Mouse (Mus musculus): ENCODE measurements around the gene Erbb4. TPM values are rescaled to one million over a fixed set of nuclear protein-coding genes. Genes with fewer than 3 reads are reported as not detected.

Gene Erbb4
- total RNA-seq (2014; rRNA removed) (46.4 and 52.8 TPM in 2 replicates), polyA plus RNA-seq (2015; fragmentation: Nextera tagmentation; extraction: Ambion mirVana) (13.3 and 13.9 TPM in 2 replicates)

DNA sequence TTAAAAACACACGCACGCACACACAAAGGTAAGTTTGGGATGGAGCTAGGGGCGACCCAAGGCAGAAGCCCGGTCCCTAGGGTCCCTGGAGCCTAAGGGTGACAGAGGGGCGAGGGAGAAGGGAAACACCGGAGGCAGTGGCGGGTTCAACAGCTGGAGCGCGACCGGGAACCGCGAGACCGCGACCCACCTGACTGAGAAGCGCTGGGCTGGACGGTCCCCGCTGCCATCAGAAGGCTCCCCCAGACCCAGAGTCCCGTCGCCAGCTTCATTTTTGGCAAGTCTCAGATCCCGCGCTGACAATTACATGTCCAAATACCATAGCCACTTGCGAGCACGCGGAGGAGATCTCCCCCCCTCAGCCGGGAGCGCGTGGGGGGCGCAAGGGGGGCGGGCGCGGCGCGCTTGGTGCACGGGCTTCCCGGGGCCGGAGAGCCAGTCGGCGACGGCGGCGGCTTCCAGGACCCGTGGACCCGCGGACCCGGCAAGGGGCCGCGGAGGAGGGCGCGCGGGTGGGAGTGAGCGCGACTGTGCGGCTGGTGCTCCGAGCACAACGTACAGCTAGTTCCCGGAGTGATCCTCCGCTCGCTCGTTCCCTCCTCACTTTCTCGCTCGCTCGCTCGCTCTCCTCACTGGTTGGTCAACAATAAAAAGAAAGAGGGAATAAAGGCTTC is at the start of gene Erbb4:
Erbb4 (minus strand) TSS at position 575 of the 674 bp plus-strand sequence.
- Histone ChIP-seq H3K9me3 (ENCODE audit: low read length) (no peaks in the 10 kb centered on the region), H3K4me3 (ENCODE audit: low read length) (peak within 1 kb of the TSS; percentile 69), H3K27me3 (ENCODE audit: insufficient read depth, low read length) (no peaks in the 10 kb centered on the region), H3K36me3 (ENCODE audit: insufficient read depth, low read length) (no peaks in the 10 kb centered on the region), H3K27ac (peak within 1 kb of the TSS; percentile 81), H3K4me1 (ENCODE audit: insufficient read depth, low read length) (no peaks in the 10 kb centered on the region), H3K9ac (replicated peaks; ENCODE audit: low read length) (peak within 1 kb of the TSS; percentile 67), H3K4me2 (ENCODE audit: low read depth, low read length) (peak within 1 kb of the TSS; percentile 90)
- no peak for TF ChIP-seq CTCF (IDR thresholded peaks at IDR 0.05; ENCODE audit: low read depth)
- ATAC-seq (peak; percentile 45), DNase-seq (ENCODE audit: low spot score) (peak; percentile 56)
- WGBS: under 1% methylated on average over 63 of the region's 63 CpGs

DNA sequence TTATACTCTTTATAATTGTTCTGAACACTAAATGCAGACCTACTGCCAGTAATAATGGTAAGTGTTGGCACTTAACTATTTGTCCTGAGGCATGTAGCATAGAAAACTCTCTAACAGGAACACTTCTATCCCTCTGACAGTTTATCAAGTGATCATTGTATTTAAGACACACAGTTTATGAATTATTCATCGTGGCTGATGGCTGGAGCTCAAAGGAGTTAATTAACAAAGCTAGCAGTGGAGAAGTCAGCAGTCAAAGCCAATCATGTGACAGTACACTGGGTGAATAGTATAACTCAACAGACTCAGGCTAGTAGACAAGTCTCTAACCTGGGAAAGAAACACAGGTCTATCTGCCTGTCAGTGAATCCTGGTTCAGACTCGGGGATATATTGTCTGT is 49.5 kb upstream of the Erbb4 start:
- WGBS: 20% methylated on average over 2 of the region's 2 CpGs
- no peaks in the 10 kb centered on the region for H3K27me3 ChIP-seq (ENCODE audit: insufficient read depth, low read length)
- H3K4me3 ChIP-seq (ENCODE audit: low read length): no peak overlapping the region
- no peaks in the 10 kb centered on the region for H3K9me3 ChIP-seq (ENCODE audit: low read length)
- DNase-seq (ENCODE audit: low spot score) (peak; percentile 46), ATAC-seq (peak; percentile 87)
- TF ChIP-seq CTCF (IDR thresholded peaks at IDR 0.05; ENCODE audit: low read depth): no peak
- H3K36me3 ChIP-seq (ENCODE audit: insufficient read depth, low read length): no peaks in the 10 kb centered on the region
- H3K9ac ChIP-seq (replicated peaks; ENCODE audit: low read length): no peak overlapping the region
- no peaks in the 10 kb centered on the region for H3K4me1 ChIP-seq (ENCODE audit: insufficient read depth, low read length)
- H3K4me2 ChIP-seq (ENCODE audit: low read depth, low read length): no peak overlapping the region
- no peak overlapping the region for H3K27ac ChIP-seq

DNA sequence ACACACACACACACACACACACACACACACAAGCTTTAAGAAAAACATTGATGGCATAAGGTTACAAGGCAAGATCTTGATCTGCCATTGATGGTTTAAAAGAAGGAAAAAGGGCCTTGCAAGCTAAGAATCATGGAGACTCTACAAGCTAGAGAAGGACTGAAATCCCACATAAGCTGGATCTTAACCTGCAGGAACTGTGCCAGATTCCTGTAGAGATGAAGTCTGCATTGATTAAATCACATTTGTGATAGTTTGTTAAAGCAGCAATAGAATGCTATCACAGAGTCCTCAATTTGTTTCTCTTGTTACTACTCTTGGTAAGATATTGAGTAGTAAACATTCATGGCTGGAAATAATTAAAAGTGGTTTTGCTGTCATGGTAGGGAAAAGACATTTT is 33.5 kb upstream of the Erbb4 start:
- Histone ChIP-seq H3K27me3 (ENCODE audit: insufficient read depth, low read length) (no peaks in the 10 kb centered on the region), H3K9me3 (ENCODE audit: low read length) (no peaks in the 10 kb centered on the region), H3K36me3 (ENCODE audit: insufficient read depth, low read length) (no peaks in the 10 kb centered on the region), H3K4me2 (ENCODE audit: low read depth, low read length) (no peak overlapping the region), H3K4me3 (ENCODE audit: low read length) (no peak overlapping the region), H3K4me1 (ENCODE audit: insufficient read depth, low read length) (no peaks in the 10 kb centered on the region), H3K9ac (replicated peaks; ENCODE audit: low read length) (no peak overlapping the region), H3K27ac (no peak overlapping the region)
- ATAC-seq (no peak), DNase-seq (ENCODE audit: low spot score) (no peak)
- TF ChIP-seq CTCF (IDR thresholded peaks at IDR 0.05; ENCODE audit: low read depth): no peak

DNA sequence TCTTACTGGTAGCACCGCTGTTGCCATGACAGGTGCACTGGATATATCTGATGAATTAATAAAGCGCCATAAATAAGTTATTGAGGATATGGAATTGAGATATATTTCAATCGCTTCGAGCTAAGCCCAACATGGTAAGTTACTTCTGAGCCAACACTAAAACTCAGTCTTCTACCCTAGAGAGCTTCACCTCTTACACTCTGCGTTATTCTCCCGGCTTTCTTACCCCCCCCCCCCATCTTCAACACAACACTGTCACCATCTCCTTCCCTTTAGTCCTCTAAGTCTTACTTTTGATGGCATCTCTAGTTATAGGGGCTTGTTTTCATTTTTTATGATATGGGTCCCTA is 31.6 kb upstream of the Erbb4 start:
- no peak for TF ChIP-seq CTCF (IDR thresholded peaks at IDR 0.05; ENCODE audit: low read depth)
- Histone ChIP-seq H3K36me3 (ENCODE audit: insufficient read depth, low read length) (no peaks in the 10 kb centered on the region), H3K4me3 (ENCODE audit: low read length) (no peak overlapping the region), H3K4me1 (ENCODE audit: insufficient read depth, low read length) (no peaks in the 10 kb centered on the region), H3K9ac (replicated peaks; ENCODE audit: low read length) (no peak overlapping the region), H3K4me2 (ENCODE audit: low read depth, low read length) (no peak overlapping the region), H3K9me3 (ENCODE audit: low read length) (no peaks in the 10 kb centered on the region), H3K27ac (no peak overlapping the region), H3K27me3 (ENCODE audit: insufficient read depth, low read length) (no peaks in the 10 kb centered on the region)
- DNase-seq (ENCODE audit: low spot score): no peak
- ATAC-seq: no peak
- WGBS: 63% methylated on average over 6 of the region's 6 CpGs

DNA sequence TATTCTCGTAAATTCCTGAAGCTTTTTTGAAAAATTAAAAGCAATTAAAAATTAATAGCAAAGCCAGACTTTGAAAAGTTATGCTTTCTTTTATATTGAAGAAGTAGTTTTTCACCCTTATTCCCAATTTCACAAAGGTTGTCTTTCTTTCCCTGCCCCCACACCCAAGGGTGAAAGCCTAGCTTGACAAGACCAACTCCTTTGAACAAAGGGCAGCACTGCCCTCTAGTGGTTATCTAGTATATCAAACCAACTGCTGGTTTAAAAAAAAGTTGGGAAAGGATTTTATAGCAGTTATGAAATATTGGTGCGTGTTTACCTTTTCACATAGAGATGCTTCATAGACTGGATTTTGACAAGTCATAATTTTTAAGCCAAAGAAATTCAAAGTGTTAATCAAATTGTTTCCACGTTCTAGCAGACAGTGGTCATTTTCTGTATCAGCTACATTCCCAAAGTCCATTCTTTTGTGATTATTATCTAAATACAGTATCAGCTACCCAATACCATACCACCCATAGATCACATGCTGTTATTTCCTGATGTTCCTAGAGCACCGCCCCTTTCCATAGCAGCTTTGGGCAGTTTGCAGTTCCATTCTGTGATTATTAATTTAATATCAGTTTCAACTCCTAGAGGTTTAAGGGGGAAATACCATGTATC is 31.1 kb upstream of the Erbb4 start:
- ATAC-seq: no peak
- 39% methylated on average over 4 of the region's 4 CpGs for WGBS

DNA sequence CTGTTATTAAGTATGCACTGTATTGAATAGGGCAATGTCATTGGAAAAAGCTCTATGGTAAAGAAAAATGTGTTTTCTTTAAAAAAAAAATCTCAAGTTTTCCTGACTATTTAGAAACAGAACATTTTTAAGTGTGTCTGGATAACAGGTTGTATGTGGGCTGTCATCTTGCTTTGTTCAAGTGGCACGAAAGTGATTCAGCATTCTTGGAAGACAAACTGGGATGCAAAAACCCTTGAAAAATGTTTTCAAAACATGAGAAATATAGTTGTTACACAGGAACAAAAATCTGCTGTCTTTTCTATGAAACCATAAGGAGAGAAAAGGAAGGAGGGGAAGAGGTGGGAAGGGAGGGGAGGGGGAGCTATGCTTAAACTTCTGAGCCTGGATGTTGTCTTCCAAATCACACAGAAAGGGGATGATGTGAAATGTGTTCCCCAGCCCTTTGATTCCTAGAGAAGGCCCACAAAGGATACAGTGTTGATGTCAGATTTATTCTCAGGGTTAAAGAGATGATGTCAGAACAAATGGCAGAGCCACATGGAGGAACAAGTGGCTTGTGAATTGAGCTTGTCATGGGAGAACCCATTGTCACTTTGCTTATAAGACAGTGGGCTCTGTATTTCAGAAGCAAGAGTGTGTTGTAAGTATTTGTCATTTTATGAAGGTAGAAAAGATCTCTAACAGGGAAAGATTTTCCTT is 16.4 kb upstream of the Erbb4 start:
- H3K27me3 ChIP-seq (ENCODE audit: insufficient read depth, low read length): no peaks in the 10 kb centered on the region
- WGBS: 92% methylated on average over 1 of the region's 1 CpGs
- no peaks in the 10 kb centered on the region for H3K36me3 ChIP-seq (ENCODE audit: insufficient read depth, low read length)
- H3K4me2 ChIP-seq (ENCODE audit: low read depth, low read length): no peak overlapping the region
- no peak for ATAC-seq
- H3K9ac ChIP-seq (replicated peaks; ENCODE audit: low read length): no peak overlapping the region
- H3K27ac ChIP-seq: no peak overlapping the region
- no peaks in the 10 kb centered on the region for H3K9me3 ChIP-seq (ENCODE audit: low read length)
- TF ChIP-seq CTCF (IDR thresholded peaks at IDR 0.05; ENCODE audit: low read depth): no peak
- H3K4me1 ChIP-seq (ENCODE audit: insufficient read depth, low read length): no peaks in the 10 kb centered on the region
- no peak for DNase-seq (ENCODE audit: low spot score)
- no peak overlapping the region for H3K4me3 ChIP-seq (ENCODE audit: low read length)

More for the DNA sequence above, 31.1 kb upstream of the Erbb4 start:
- H3K27me3 ChIP-seq (ENCODE audit: insufficient read depth, low read length): no peaks in the 10 kb centered on the region
- peak; percentile 82 for TF ChIP-seq CTCF (IDR thresholded peaks at IDR 0.05; ENCODE audit: low read depth)
- peak; percentile 93 for DNase-seq (ENCODE audit: low spot score)
- no peaks in the 10 kb centered on the region for H3K4me1 ChIP-seq (ENCODE audit: insufficient read depth, low read length)
- no peaks in the 10 kb centered on the region for H3K36me3 ChIP-seq (ENCODE audit: insufficient read depth, low read length)
- H3K4me3 ChIP-seq (ENCODE audit: low read length): no peak overlapping the region
- no peak overlapping the region for H3K27ac ChIP-seq
- H3K4me2 ChIP-seq (ENCODE audit: low read depth, low read length): no peak overlapping the region
- H3K9me3 ChIP-seq (ENCODE audit: low read length): no peaks in the 10 kb centered on the region
- H3K9ac ChIP-seq (replicated peaks; ENCODE audit: low read length): no peak overlapping the region

Measured in hindbrain, postnatal 0 days (tissue).